22 mouse cellular contexts compared by ENCODE assay signal in genomic region chr5:73558756-73559155, GRCm38 (mm10).
DNase-seq lines count a peak whose midpoint lies in the region; ATAC-seq lines count a peak whose summit lies in the region.
"Had no signal": no experiment of that assay in that cellular context is flagged by ENCODE, and none has a peak within 500 bp of the region (broad histone marks: within the 10 kb centered on the region; RNA-seq: fewer than 3 reads in every experiment).

No protein-coding gene starts in this region.

- DNase-seq in frontal cortex, adult 2 months (ENCODE audit: extremely low spot score in 1 of 2, low spot score in 1 of 2) = no peak
- DNase-seq in midbrain, embryonic 11.5 days (ENCODE audit: low spot score, missing footprints) = peak; percentile 14
- peak; percentile 60 for DNase-seq in brain, adult 2 months (ENCODE audit: low read depth, low spot score)
- DNase-seq in urinary bladder, postnatal 10 days (ENCODE audit: low spot score) = no peak
- DNase-seq: adrenal gland, adult 2 months; adrenal gland, adult 8-10 months; adrenal gland, postnatal 10 days; adrenal gland, postnatal 14 days; adrenal gland, postnatal 25 days; adrenal gland, postnatal 36 days; B cell, adult 2 months; cerebellum, adult 11 months; cerebellum, adult 11-12 months; cerebellum, adult 18-20 months; cerebellum, adult 2 months had no signal

- WGBS in midbrain, embryonic 11.5 days = 95% methylated on average over 6 of the region's 6 CpGs
- WGBS in midbrain, embryonic 16.5 days = 91% methylated on average over 6 of the region's 6 CpGs

- no peak overlapping the region for H3K9ac ChIP-seq in midbrain, embryonic 11.5 days (ENCODE audit: low read length)
- no peak overlapping the region for H3K9ac ChIP-seq in midbrain, embryonic 16.5 days (ENCODE audit: low read depth, low read length)

- H3K36me3 ChIP-seq in midbrain, embryonic 11.5 days (ENCODE audit: control insufficient read depth, insufficient read depth, low read length) = no peaks in the 10 kb centered on the region; the same call in 1 of the 2 replicates
- peaks cover 13% of the 10 kb centered on the region for H3K36me3 ChIP-seq in midbrain, embryonic 16.5 days (ENCODE audit: control insufficient read depth, insufficient read depth, low read length)

- no peaks in the 10 kb centered on the region for H3K4me1 ChIP-seq in midbrain, embryonic 11.5 days (ENCODE audit: control insufficient read depth, insufficient read depth, low read length)
- H3K4me1 ChIP-seq in midbrain, embryonic 16.5 days (ENCODE audit: control insufficient read depth, insufficient read depth, low read length) = no peaks in the 10 kb centered on the region

- ATAC-seq in frontal cortex, adult (ENCODE audit: low TSS enrichment) = peak; percentile 64
- no peak for ATAC-seq in midbrain, embryonic 11.5 days (ENCODE audit: low FRiP score)
- no peak for ATAC-seq in midbrain, embryonic 16.5 days
- ATAC-seq: activated CD4-positive, CD25-positive, alpha-beta regulatory T cell, adult 4 months; CD4-positive, CD25-positive, alpha-beta regulatory T cell, adult 4 months; Patski had no signal

- H3K4me2 ChIP-seq in midbrain, embryonic 11.5 days = no peak overlapping the region
- H3K4me2 ChIP-seq in midbrain, embryonic 16.5 days (ENCODE audit: low read length) = no peak overlapping the region

- no peaks in the 10 kb centered on the region for H3K27me3 ChIP-seq in midbrain, embryonic 11.5 days (ENCODE audit: control insufficient read depth, insufficient read depth, low read length)
- no peaks in the 10 kb centered on the region for H3K27me3 ChIP-seq in midbrain, embryonic 16.5 days (ENCODE audit: control insufficient read depth, insufficient read depth, low read depth, low read length)
- H3K27me3 ChIP-seq: CH12.LX, Patski had no signal

- H3K27ac ChIP-seq in midbrain, embryonic 11.5 days (ENCODE audit: low read depth, low read length) = no peak overlapping the region
- no peak overlapping the region for H3K27ac ChIP-seq in midbrain, embryonic 16.5 days (ENCODE audit: low read length)

- H3K9me3 ChIP-seq in midbrain, embryonic 11.5 days (ENCODE audit: control insufficient read depth, low read length) = no peaks in the 10 kb centered on the region
- H3K9me3 ChIP-seq in midbrain, embryonic 16.5 days (replicated peaks; ENCODE audit: control insufficient read depth, low read length, poor library complexity, severe bottlenecking) = no peaks in the 10 kb centered on the region
- H3K9me3 ChIP-seq: G1E had no signal

- no peak overlapping the region for H3K4me3 ChIP-seq in midbrain, embryonic 11.5 days (ENCODE audit: low read depth, low read length)
- H3K4me3 ChIP-seq in midbrain, embryonic 16.5 days (ENCODE audit: low read depth, low read length) = no peak overlapping the region

Comparison
In these comparisons a context has a peak if more than half of its experiments do, and no peak if none do; other contexts are left out.
1. DNase-seq: peak in midbrain, embryonic 11.5 days (single experiment) and brain, adult 2 months (single experiment); none in frontal cortex, adult 2 months (0 of 2) and urinary bladder, postnatal 10 days (single experiment).